10 mouse cellular contexts compared by ENCODE assay signal in genomic region chr2:26575865-26576264, GRCm38 (mm10). TPM values are rescaled to one million over a fixed set of nuclear protein-coding genes. Genes with fewer than 3 reads are reported as not detected.
DNase-seq lines count a peak whose midpoint lies in the region; ATAC-seq and TF ChIP-seq lines count a peak whose summit lies in the region.
"Had no signal": no experiment of that assay in that cellular context is flagged by ENCODE, and none has a peak within 500 bp of the region (broad histone marks: within the 10 kb centered on the region; RNA-seq: fewer than 3 reads in every experiment).

No protein-coding gene starts in this region.

- H3K27ac ChIP-seq in hindbrain, embryonic 12.5 days = no peak overlapping the region
- no peak overlapping the region for H3K27ac ChIP-seq in hindbrain, embryonic 11.5 days (ENCODE audit: low read depth, low read length)
- H3K27ac ChIP-seq in kidney, postnatal 0 days = peak overlapping the region; percentile 83
- H3K27ac ChIP-seq in forebrain, embryonic 16.5 days (ENCODE audit: low read length) = no peak overlapping the region

- H3K4me3 ChIP-seq in hindbrain, embryonic 12.5 days = no peak overlapping the region
- no peak overlapping the region for H3K4me3 ChIP-seq in hindbrain, embryonic 11.5 days (ENCODE audit: low read depth, low read length)
- H3K4me3 ChIP-seq in kidney, postnatal 0 days (replicated peaks; ENCODE audit: low read depth, low read length) = no peak overlapping the region
- no peak overlapping the region for H3K4me3 ChIP-seq in forebrain, embryonic 16.5 days (replicated peaks; ENCODE audit: low read length)
- H3K4me3 ChIP-seq: hindbrain, embryonic 15.5 days had no signal

- no peak for DNase-seq in hindbrain, embryonic 11.5 days (ENCODE audit: low spot score)
- peak; percentile 78 to 87 for DNase-seq in heart, adult 9 months (ENCODE audit: low spot score in 2 of 2)
- DNase-seq in kidney, postnatal 0 days (ENCODE audit: low spot score) = peak; percentile 60
- peak; percentile 76 for DNase-seq in lung, postnatal 14 days
- DNase-seq in cerebellum, postnatal 36 days = no peak
- no peak for DNase-seq in thymus, postnatal 4 days
- DNase-seq: cerebellum, postnatal 14 days had no signal

- H3K36me3 ChIP-seq in hindbrain, embryonic 12.5 days = no peaks in the 10 kb centered on the region
- no peaks in the 10 kb centered on the region for H3K36me3 ChIP-seq in hindbrain, embryonic 11.5 days (ENCODE audit: control insufficient read depth, insufficient read depth, low read length)
- H3K36me3 ChIP-seq in kidney, postnatal 0 days (ENCODE audit: insufficient read depth, low read length) = no peaks in the 10 kb centered on the region
- H3K36me3 ChIP-seq in forebrain, embryonic 16.5 days (ENCODE audit: control insufficient read depth, insufficient read depth) = no peaks in the 10 kb centered on the region
- H3K36me3 ChIP-seq: hindbrain, embryonic 15.5 days had no signal

- H3K9ac ChIP-seq in hindbrain, embryonic 12.5 days = peak overlapping the region; percentile 33; the same call in 1 of the 2 replicates
- no peak overlapping the region for H3K9ac ChIP-seq in hindbrain, embryonic 11.5 days (ENCODE audit: low read depth, low read length)
- 0 out of 2 replicates have a peak overlapping the region, but pooled peaks have one; percentile 35 for H3K9ac ChIP-seq in kidney, postnatal 0 days (ENCODE audit: low read depth, low read length)
- no peak overlapping the region for H3K9ac ChIP-seq in forebrain, embryonic 16.5 days (replicated peaks; ENCODE audit: low read depth, low read length)
- H3K9ac ChIP-seq: hindbrain, embryonic 15.5 days had no signal

- no peak for TF ChIP-seq CTCF in kidney, postnatal 0 days (IDR thresholded peaks at IDR 0.05; ENCODE audit: low read depth)

- no peak overlapping the region for H3K4me2 ChIP-seq in hindbrain, embryonic 12.5 days (replicated peaks)
- H3K4me2 ChIP-seq in hindbrain, embryonic 11.5 days (replicated peaks; ENCODE audit: low read depth, low read length) = no peak overlapping the region
- H3K4me2 ChIP-seq in kidney, postnatal 0 days (ENCODE audit: low read length) = no peak overlapping the region
- no peak overlapping the region for H3K4me2 ChIP-seq in forebrain, embryonic 16.5 days (ENCODE audit: low read length)
- H3K4me2 ChIP-seq: hindbrain, embryonic 15.5 days had no signal

- 43% methylated on average over 4 of the region's 4 CpGs for WGBS in hindbrain, embryonic 12.5 days
- 44% methylated on average over 4 of the region's 4 CpGs for WGBS in hindbrain, embryonic 11.5 days
- 59% methylated on average over 4 of the region's 4 CpGs for WGBS in kidney, postnatal 0 days
- 54% methylated on average over 4 of the region's 4 CpGs for WGBS in forebrain, embryonic 16.5 days

- no peaks in the 10 kb centered on the region for H3K27me3 ChIP-seq in hindbrain, embryonic 12.5 days
- no peaks in the 10 kb centered on the region for H3K27me3 ChIP-seq in hindbrain, embryonic 11.5 days (ENCODE audit: control insufficient read depth, insufficient read depth, low read length)
- no peaks in the 10 kb centered on the region for H3K27me3 ChIP-seq in kidney, postnatal 0 days (ENCODE audit: insufficient read depth, low read length)
- no peaks in the 10 kb centered on the region for H3K27me3 ChIP-seq in forebrain, embryonic 16.5 days (replicated peaks; ENCODE audit: control insufficient read depth, insufficient read depth, low read length)
- H3K27me3 ChIP-seq: hindbrain, embryonic 15.5 days had no signal

- H3K9me3 ChIP-seq in hindbrain, embryonic 12.5 days (replicated peaks) = no peaks in the 10 kb centered on the region
- no peaks in the 10 kb centered on the region for H3K9me3 ChIP-seq in hindbrain, embryonic 11.5 days (ENCODE audit: control insufficient read depth, low read length)
- no peaks in the 10 kb centered on the region for H3K9me3 ChIP-seq in kidney, postnatal 0 days (replicated peaks; ENCODE audit: low read length)
- H3K9me3 ChIP-seq in forebrain, embryonic 16.5 days (ENCODE audit: control insufficient read depth, low read length) = no peaks in the 10 kb centered on the region
- H3K9me3 ChIP-seq: hindbrain, embryonic 15.5 days had no signal

- no peak for ATAC-seq in hindbrain, embryonic 12.5 days (ENCODE audit: low FRiP score)
- no peak for ATAC-seq in hindbrain, embryonic 11.5 days (ENCODE audit: low FRiP score)
- 0 out of 2 replicates have a peak, but pooled peaks have one; percentile 26 for ATAC-seq in kidney, postnatal 0 days (replicated peaks; ENCODE audit: low FRiP score, low read depth)
- no peak for ATAC-seq in forebrain, embryonic 16.5 days

- peaks cover 29% of the 10 kb centered on the region for H3K4me1 ChIP-seq in hindbrain, embryonic 12.5 days
- H3K4me1 ChIP-seq in hindbrain, embryonic 11.5 days (replicated peaks; ENCODE audit: control insufficient read depth, insufficient read depth, low read length) = no peaks in the 10 kb centered on the region
- peaks cover 19% of the 10 kb centered on the region for H3K4me1 ChIP-seq in kidney, postnatal 0 days (replicated peaks; ENCODE audit: insufficient read depth, low read length)
- peaks cover 10% of the 10 kb centered on the region for H3K4me1 ChIP-seq in forebrain, embryonic 16.5 days (replicated peaks; ENCODE audit: control insufficient read depth, insufficient read depth, low read length)

RNA-seq across cellular contexts. Expression of gene Egfl7, which starts 3.9 kb away (rescaled TPM):
- 61.4 and 72.1 TPM in 2 replicates for polyA plus RNA-seq in hindbrain, embryonic 12.5 days (2016; fragmentation: Nextera tagmentation; extraction: Ambion mirVana)
- polyA plus RNA-seq in hindbrain, embryonic 11.5 days (2014; fragmentation: Nextera tagmentation; extraction: Ambion mirVana) = 62.7 and 65.2 TPM in 2 replicates
- polyA plus RNA-seq in kidney, postnatal 0 days (2015; fragmentation: Nextera tagmentation; extraction: Ambion mirVana) = 199 and 211 TPM in 2 replicates
- polyA plus RNA-seq in forebrain, embryonic 16.5 days (2015; fragmentation: Nextera tagmentation; extraction: Ambion mirVana) = 59.5 and 61.7 TPM in 2 replicates

RNA-seq across cellular contexts. Expression of gene Gm20532, which starts 10.6 kb away (rescaled TPM):
- polyA plus RNA-seq in hindbrain, embryonic 12.5 days (2016; fragmentation: Nextera tagmentation; extraction: Ambion mirVana) = not detected in 2 replicates
- not detected in 2 replicates for polyA plus RNA-seq in hindbrain, embryonic 11.5 days (2014; fragmentation: Nextera tagmentation; extraction: Ambion mirVana)
- polyA plus RNA-seq in kidney, postnatal 0 days (2015; fragmentation: Nextera tagmentation; extraction: Ambion mirVana) = not detected in 2 replicates
- polyA plus RNA-seq in forebrain, embryonic 16.5 days (2015; fragmentation: Nextera tagmentation; extraction: Ambion mirVana) = not detected in 2 replicates
- polyA plus RNA-seq: hindbrain, embryonic 15.5 days had no signal

RNA-seq across cellular contexts. Expression of gene Agpat2, which starts 28.4 kb away (rescaled TPM):
- polyA plus RNA-seq in hindbrain, embryonic 12.5 days (2016; fragmentation: Nextera tagmentation; extraction: Ambion mirVana) = 11.7 and 13.1 TPM in 2 replicates
- 7.3 and 7.5 TPM in 2 replicates for polyA plus RNA-seq in hindbrain, embryonic 11.5 days (2014; fragmentation: Nextera tagmentation; extraction: Ambion mirVana)
- polyA plus RNA-seq in kidney, postnatal 0 days (2015; fragmentation: Nextera tagmentation; extraction: Ambion mirVana) = 53.8 and 57.1 TPM in 2 replicates
- polyA plus RNA-seq in forebrain, embryonic 16.5 days (2015; fragmentation: Nextera tagmentation; extraction: Ambion mirVana) = 3.7 and 4.0 TPM in 2 replicates

RNA-seq across cellular contexts. Expression of gene Fam69b, which starts 52.4 kb away (rescaled TPM):
- 70.1 and 73.7 TPM in 2 replicates for polyA plus RNA-seq in hindbrain, embryonic 12.5 days (2016; fragmentation: Nextera tagmentation; extraction: Ambion mirVana)
- polyA plus RNA-seq in hindbrain, embryonic 11.5 days (2014; fragmentation: Nextera tagmentation; extraction: Ambion mirVana) = 38.4 and 45.5 TPM in 2 replicates
- 27.3 and 29.5 TPM in 2 replicates for polyA plus RNA-seq in kidney, postnatal 0 days (2015; fragmentation: Nextera tagmentation; extraction: Ambion mirVana)
- polyA plus RNA-seq in forebrain, embryonic 16.5 days (2015; fragmentation: Nextera tagmentation; extraction: Ambion mirVana) = 106 and 125 TPM in 2 replicates

RNA-seq across cellular contexts. Expression of gene Notch1, which starts 59.4 kb away (rescaled TPM):
- 38.0 and 41.0 TPM in 2 replicates for polyA plus RNA-seq in hindbrain, embryonic 12.5 days (2016; fragmentation: Nextera tagmentation; extraction: Ambion mirVana)
- 48.9 and 66.8 TPM in 2 replicates for polyA plus RNA-seq in hindbrain, embryonic 11.5 days (2014; fragmentation: Nextera tagmentation; extraction: Ambion mirVana)
- polyA plus RNA-seq in kidney, postnatal 0 days (2015; fragmentation: Nextera tagmentation; extraction: Ambion mirVana) = 12.1 and 12.9 TPM in 2 replicates
- polyA plus RNA-seq in forebrain, embryonic 16.5 days (2015; fragmentation: Nextera tagmentation; extraction: Ambion mirVana) = 20.2 and 23.6 TPM in 2 replicates

Comparison
In these comparisons a context has a peak if more than half of its experiments do, and no peak if none do; other contexts are left out.
1. H3K9ac ChIP-seq: peak in hindbrain, embryonic 12.5 days (single experiment) and kidney, postnatal 0 days (single experiment); none in hindbrain, embryonic 11.5 days (single experiment) and forebrain, embryonic 16.5 days (single experiment).
2. DNase-seq: peak in heart, adult 9 months (2 of 2), kidney, postnatal 0 days (single experiment) and lung, postnatal 14 days (single experiment); none in hindbrain, embryonic 11.5 days (single experiment), cerebellum, postnatal 36 days (0 of 2) and thymus, postnatal 4 days (single experiment).